Mouse (Mus musculus) v-Abl transformed pro-B cells (cell line): ENCODE measurements around the gene Prrx2.

Experiments
- in situ Hi-C, 2 experiments: fragments of 400-800 bp; cut with MboI; formaldehyde crosslinking; loops; one replicate each; pipeline ENCODE4 v1.15.1; 2025; ENCODE audit not compliant: unreplicated experiment in 2 of 2

Gene Prrx2

GRCm38 (mm10) chr2:30819873-30820272 is 14.9 kb upstream of the Prrx2 start:
- in situ Hi-C loops: loop anchor here (10.0 to 25.0 kb wide), 4 partner anchors 115 to 1942 kb away; partner anchors contain the start of genes Gpr107 (in 1 of the 2), Tor2a (in 1 of the 2) and Wdr34 (in 1 of the 2)

- in situ Hi-C loops: loop anchor here (10.0 to 25.0 kb wide), 4 partner anchors 114 to 1941 kb away; partner anchors contain the start of genes Gpr107 (in 1 of the 2), Tor2a (in 1 of the 2) and Wdr34 (in 1 of the 2)
Measured at GRCm38 (mm10) chr2:30821073-30821472, 13.7 kb upstream of the Prrx2 start.

DNA sequence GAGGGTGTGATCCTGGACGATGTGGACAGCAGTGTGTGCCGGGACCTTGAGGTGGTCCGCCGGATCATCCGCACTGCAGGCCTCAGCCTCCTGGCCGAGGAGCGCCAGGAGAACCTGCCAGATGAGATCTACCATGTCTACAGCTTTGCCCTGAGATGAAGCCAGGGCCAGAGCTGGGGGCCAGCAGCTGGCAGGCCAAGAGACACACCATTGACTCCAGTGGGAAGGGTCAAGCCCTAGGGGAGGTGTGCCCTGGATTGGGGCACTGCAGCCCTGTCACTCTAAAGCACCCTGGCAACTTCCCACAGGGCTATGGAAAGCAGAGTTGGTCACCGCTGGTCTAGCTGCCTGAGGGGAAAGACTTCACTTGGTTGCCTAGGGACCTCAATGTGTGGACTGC is 12.3 kb upstream of the Prrx2 start:
- in situ Hi-C loops: loop anchor here (10.0 to 25.0 kb wide), 4 partner anchors 112 to 1940 kb away; partner anchors contain the start of genes Gpr107 (in 1 of the 2), Tor2a (in 1 of the 2) and Wdr34 (in 1 of the 2)

GRCm38 (mm10) chr2:30823385-30824153 is 11.2 kb upstream of the Prrx2 start:
- in situ Hi-C loops: loop anchor here (10.0 to 25.0 kb wide), 4 partner anchors 111 to 1939 kb away; partner anchors contain the start of genes Gpr107 (in 1 of the 2), Tor2a (in 1 of the 2) and Wdr34 (in 1 of the 2)

DNA sequence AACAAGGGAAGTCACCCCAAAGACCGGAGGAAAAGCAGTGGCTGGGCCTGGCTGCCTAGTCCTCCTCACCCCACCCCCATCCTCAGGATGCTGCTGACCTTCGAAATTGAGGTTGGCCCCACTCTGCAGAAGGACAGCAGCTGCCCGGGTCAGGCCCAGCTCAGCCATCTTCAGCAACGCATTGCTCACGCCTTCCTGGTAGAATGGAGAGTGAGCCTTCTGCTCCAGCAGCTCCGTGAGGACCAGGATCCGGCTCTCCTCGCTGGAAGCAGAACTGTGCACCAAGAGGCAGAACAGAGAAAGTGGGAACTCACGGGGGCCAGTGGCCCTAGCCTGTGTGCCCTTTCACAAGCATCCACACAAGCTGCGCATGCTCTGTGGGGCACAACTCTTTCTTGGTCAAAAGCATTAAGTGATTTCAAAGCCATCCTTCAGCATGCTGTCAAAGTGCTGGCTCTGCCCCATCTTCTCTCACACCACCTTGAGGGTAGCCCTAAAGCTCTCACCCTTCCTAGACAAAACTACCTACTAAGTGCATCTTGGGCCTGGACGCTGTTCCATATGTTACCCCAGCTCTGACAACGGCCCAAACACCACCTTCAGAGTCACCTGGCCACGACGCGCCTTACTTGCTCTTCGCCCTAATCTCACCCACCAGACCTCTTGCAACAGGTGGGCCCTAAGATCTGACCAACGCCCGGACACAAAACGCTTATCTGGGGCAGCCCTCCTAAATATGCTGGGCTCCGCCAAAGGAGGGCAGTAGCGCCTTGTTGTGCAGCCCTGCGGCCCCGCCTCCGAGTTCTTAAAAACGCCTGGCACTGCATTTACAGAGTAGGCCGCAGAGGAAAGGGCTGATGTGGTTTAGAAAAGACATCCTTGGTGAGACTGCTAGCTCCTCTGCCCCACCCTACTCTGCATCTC is 7.7 kb upstream of the Prrx2 start:
- in situ Hi-C loops: loop anchor here in 1 of 2 experiments (10.0 kb wide), 2 partner anchors 108 to 782 kb away; partner anchors contain the start of gene Wdr34

DNA sequence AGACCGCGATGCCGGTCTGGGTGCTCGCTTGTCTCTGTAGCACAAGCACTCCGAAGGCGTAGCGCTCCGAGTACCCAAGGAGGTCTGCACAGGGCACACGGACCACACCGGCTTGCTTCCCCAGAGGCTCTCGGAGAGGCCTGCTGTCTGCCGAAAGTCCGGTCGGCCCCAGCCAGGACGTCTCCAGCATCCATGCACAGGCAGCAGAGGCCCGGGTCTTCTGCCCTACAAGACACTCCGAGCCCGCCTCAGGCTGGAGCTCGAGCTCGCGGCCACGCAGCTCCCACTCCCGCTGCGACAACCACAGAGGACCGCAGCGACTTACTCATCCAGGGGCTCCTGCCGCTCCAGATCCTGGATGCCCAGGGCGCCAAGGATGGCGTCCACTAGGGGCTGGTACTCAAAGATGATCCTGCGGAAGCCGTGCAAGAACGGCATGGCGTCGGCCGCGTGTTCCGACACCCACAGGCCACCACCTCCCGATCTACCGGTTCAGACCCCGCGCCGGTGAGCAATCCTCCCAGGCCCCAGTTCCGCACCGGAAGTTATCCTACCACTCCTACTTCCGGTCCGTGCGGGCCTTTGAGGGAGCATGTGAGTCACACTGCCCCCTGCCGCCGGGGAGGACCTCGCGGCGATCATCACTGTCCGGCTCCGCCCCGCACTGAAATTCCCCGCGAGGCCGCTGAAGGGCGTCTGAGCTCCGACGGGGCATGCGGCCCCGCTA is 6.9 kb upstream of the Prrx2 start:
- in situ Hi-C loops: loop anchor here in 1 of 2 experiments (10.0 kb wide), 2 partner anchors 107 to 783 kb away; partner anchors contain the start of gene Wdr34

DNA sequence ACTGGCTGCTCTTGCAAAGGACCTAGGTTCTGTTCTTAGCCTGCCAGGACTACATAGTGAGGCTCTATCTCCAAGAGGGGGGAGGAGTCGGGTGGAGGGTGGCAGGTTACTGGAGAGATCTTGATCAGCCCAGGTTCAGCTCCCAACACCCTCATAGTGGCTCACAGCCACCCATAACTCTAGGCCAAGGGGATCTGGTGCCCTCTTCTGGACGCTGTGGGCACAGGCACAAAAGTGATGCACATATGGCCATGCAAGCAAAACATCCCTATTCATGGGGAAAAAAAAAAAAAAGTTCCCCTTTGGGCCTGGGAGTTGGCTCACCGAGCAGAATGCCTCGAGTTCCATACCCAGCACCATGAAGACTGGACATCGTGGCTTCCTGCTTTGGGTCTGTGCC is 5.5 kb upstream of the Prrx2 start:
- in situ Hi-C loops: loop anchor here in 1 of 2 experiments (10.0 kb wide), 2 partner anchors 105 to 785 kb away; partner anchors contain the start of gene Wdr34

DNA sequence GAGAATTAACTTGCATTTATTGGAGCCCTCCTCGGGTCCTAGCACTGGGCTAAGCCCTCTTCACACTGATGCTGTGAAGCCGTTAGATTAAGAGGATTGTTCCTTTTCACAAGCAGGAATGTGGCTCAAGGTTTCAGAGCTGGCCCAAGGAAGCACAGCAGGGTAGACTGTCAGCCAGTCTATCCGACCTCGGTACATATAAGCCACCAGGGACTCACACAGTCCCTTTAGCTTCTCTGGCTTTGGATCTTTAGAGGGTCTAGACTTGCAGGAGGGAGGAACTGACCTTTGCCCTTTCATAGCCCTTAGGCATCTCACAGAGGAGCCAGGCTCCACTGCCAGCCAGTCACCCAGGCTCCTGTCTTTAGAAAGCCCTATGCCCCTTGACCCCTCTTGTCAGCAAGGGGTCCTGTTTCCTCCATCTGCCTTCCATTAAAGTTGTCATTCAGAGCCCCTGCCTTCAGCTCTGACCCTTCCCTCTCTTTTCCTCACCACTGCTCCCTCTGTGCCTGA is 4.4 kb upstream of the Prrx2 start, which contains the start of gene Asb6:
Asb6 (minus strand) TSS at position 51 of the 513 bp plus-strand sequence.
- in situ Hi-C loops: no loop called here

GRCm38 (mm10) chr2:30833644-30834043 is 1.1 kb upstream of the Prrx2 start:
- in situ Hi-C loops: no loop called here

DNA sequence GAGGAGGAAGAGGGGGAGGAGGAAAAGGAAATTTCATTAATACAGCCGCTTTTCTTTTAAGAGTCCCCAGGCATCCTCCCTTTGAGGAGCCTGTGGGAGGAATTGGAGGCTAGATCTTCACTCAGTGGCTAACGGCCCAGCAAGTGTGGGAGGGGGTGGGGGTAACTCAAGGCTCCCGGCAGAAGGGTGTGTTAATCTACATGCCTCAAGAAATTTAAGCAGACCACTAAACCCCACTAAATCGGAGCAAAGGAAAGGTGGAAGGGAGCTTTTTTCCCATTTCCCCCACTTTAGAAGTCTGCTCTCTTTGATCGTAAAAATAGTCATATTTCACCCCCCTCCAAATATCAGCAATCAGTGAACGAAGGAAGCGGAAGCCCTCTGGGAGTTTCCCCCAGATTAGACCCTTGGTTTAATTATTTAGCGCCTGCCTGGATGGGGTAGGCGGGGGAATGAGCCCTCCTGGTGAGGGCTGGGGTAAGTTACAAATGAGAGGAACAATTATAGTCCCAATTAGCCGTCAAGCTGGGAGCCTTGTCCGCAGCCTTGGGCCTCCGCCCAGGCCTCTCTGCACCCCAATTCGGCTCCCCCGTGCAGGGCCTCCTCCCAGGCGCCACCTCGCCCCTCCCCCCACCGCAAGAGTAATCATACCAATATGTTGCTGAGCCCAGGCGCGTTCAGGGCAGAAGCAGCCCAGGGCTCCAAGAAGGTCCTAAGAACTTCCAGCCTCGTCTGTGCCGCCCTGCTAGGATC is 1.6 kb downstream of the Prrx2 start:
- in situ Hi-C loops: no loop called here

DNA sequence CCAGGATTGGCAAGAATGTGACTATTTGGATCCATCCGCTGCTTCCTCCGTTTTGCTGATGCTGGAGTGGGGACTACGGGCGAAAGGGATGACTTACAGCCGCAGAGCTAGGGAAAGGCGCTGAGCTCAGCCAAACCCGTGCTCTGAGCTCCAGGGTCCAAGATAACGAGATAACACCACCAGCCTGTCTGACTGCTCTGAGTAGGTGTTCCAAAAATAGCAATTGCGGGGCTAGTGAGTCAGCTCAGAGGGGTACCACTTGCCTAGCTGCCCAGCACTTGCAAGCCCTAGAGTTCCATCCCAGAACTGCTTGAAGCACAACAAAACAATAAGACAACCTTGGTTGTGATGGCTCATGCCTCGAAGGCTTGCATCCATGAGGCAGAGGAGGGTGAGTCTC is 7.8 kb downstream of the Prrx2 start:
- in situ Hi-C loops: no loop called here

DNA sequence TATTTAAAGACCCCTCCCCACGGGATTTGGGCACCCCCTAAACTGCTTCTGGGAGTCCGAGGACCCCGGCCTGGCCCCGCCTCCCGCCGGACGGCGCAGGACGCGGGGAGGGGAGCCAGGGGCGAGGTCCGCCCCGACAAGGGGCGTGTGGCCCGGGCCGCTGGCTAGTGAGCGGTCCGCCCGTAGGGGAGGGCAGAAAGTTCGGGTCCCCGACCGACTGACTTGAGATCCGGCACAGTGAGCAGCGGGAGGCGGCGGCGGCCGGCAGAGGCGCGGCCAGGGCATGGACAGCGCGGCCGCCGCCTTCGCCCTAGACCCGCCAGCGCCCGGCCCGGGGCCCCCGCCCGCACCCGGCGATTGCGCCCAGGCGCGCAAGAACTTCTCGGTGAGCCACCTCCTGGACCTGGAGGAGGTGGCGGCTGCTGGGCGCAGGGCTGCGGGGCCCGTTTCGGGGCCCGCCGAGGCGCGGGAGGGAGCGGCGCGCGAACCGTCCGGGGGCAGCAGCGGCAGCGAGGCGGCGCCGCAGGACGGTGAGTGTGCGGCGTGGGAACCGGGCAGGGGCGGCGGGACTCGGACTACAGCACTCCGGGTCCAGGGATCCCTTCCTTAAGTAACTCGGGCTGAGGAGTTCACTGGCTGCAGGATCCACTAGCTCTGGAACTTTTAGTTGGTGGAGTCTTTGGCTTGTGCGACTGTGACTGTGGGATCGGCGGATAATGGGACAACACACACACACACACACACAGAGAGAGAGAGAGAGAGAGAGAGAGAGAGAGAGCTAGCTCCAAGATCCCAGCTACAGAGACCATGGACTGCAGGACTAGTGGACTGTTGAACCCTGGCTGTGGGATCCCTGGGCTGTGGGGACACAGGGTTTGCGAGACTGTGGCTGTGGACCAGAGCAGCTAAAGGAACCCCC is 10.6 kb downstream of the Prrx2 start:
- in situ Hi-C loops: no loop called here

DNA sequence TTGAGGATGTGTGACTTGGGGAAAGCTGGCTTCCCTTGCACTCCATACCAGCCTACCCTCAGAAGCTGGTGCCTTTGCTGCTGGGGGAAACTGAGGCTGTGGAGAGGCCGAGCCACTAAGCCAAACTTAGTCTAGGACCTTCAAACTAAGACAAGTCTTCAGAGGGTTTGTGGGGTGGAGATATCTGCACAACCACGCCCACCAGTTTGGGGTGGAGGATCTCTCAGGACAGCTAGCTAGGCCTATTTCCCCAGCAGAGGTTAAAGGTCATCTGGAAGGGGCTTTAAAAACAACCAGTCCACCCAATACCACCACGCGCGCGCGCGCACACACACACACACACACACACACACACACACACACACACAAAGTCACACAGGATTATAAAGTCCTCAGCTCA is 11.5 kb downstream of the Prrx2 start:
- in situ Hi-C loops: no loop called here

GRCm38 (mm10) chr2:30846723-30847122 is 12.0 kb downstream of the Prrx2 start:
- in situ Hi-C loops: no loop called here

GRCm38 (mm10) chr2:30848184-30848583 is 13.4 kb downstream of the Prrx2 start:
- in situ Hi-C loops: no loop called here

GRCm38 (mm10) chr2:30850581-30850980 is 15.8 kb downstream of the Prrx2 start:
- in situ Hi-C loops: loop anchor here in 1 of 2 experiments (25.0 kb wide), 3 partner anchors 687 to 1538 kb away; partner anchors contain the start of gene Prdm12

DNA sequence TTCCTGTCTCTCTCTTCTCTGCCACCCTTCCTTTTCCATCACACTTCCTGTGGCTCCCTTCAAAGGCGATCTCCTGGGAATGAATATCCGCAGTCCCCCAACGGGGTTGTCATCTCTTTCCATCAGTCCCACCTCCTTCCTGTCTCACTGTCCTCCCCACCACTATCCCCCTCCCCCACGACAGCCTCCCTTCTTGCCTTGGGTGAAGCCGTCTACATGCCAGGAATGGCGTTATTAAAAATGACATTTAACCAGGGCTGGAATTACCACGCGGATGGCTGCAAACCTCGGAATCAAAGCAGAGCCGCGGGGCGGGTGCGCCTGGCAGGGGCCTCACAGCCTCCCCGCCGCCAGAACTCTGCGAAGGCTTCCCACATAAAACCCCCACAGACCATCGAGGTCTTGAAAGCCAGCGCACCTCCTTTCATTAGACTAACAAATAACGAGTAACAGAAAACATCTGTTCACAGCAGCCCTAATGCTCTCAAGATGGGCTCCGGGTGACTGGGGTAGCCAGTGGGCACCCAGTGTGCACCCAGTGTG is 18.1 kb downstream of the Prrx2 start:
- in situ Hi-C loops: loop anchor here in 1 of 2 experiments (25.0 kb wide), 3 partner anchors 684 to 1541 kb away; partner anchors contain the start of gene Prdm12
